Mouse (Mus musculus): ENCODE measurements at regions not wholly inside any gene's neighbourhood (a gene's known extent, or its start where the extent isn't known, plus 50 kb on each side); places are given as distances from the start of the nearest gene placed in this dataset.

DNA sequence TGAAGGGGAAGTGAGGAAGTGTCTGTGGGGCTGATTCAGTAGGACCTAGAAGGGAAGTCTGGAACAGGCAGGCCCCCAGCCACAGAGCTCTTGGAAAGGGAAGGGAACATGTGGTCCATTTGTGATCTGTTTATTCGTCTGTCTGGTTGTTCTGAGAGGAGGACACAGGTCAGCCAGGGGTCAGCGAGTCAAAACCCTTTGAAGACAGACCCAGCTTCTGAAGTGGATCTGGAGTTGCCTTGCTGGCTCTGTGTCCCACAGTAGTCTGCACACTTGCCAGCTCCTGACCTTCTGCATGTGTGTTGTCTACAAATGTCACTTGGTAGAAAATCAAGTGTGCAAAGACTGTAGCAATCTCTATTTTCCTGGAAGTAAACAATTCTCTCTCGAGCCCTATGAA is 119.3 kb upstream of the Osr1 start:
- peak; percentile 27 to 47 for DNase-seq

DNA sequence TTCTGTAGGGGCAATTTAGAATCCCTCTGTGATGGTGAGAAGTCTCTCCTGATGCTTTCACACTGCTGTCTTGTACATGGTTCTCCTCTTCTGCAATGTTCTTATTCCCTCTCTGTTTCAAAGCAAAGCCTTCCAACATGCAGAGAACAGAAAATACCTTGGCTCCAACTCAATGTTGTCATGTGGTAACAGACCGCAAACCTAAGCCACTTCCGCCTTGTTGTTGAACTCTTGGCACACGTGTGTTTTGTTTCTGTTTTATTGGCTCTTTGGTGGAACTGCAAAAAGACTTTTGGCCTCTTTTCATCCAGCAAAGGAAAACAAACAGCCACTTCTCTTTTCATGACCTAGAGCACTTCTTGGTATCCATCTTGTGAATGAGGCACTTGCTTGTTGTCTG is 109.7 kb upstream of the Osr1 start:
- peak; percentile 6 to 12 for DNase-seq

GRCm38 (mm10) chr12:9469655-9470470 is 100.1 kb upstream of the Osr1 start:
- DNase-seq, result no peak

- DNase-seq, result no peak
Measured at GRCm38 (mm10) chr12:9475836-9476235, 94.1 kb upstream of the Osr1 start.

GRCm38 (mm10) chr12:9478201-9478600 is 91.7 kb upstream of the Osr1 start:
- peak; percentile 19 to 42 for DNase-seq

DNA sequence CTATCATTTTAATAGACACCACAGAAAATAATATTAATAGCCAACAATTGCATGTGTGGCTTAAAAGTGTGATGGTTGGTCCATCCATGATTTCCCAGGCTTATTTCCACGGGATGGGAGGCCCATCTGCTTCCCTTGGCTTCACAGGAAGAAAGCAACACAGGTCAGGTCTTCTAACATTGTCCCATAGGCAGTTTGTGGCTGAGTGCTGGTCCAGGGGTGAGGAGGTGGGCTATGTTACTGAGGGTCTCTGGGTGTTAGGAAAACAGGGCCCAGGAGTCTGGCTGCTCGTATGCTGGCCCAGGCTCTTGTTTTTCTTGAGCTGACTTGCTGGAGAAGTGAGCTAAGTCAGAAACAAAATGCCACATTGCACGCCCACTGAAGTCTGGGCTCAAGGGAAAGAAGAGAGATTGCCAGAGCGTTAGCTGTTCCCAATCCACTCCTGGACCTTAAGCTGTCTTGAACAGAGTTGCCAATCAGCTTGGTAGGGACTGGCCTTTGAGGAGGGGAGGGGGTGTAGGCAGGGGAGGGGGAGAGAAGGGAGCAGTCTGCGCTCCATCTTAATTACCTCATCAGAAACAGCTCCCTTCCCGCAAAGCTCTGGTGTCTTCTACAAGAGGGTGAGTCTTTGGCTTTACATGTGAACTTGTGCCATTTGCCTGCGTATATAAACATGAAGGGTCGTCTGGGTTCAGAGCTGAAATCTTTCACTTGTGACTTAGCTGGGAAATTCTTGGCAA is 82.1 kb upstream of the Osr1 start:
- no peak for DNase-seq

GRCm38 (mm10) chr12:9513926-9514325 is 56.0 kb upstream of the Osr1 start:
- DNase-seq, result no peak

DNA sequence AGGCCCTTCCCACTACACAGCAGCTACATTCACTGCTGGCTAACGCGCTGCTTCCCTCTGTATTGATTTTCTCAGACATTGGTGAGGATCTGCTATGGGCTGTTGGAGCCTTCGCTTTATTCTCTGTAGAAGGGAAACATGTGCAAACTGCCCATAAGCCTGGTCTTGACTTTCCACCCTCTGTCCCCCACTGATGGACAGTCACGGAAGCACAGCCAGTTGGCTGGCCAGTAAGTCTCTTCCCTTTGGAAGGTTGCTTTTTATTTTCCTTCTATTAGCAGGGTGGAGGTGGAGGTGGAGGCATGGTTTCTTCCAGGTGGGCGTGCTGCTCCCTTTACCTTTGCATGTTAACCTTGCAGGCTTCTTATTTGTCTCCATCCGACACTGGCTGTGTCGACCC is 51.1 kb upstream of the Osr1 start:
- no peak for DNase-seq

GRCm38 (mm10) chr12:9519346-9519745 is 50.6 kb upstream of the Osr1 start:
- peak; percentile 35 to 61 for DNase-seq
